Mouse (Mus musculus): Measurements from ENCODE around the gene Dcst2. TPM values are rescaled to one million over a fixed set of nuclear protein-coding genes. Genes with fewer than 3 reads are reported as not detected.

Gene Dcst2
- polyA plus RNA-seq, 1 experiment from 2014 or later = not detected

GRCm38 (mm10) chr3:89320581-89321182 lies 41.1 kb upstream of the Dcst2 start:
- H3K4me3 ChIP-seq = peak overlapping the region; percentile 62
- peak overlapping the region; percentile 66 for H3K9ac ChIP-seq
- no peak overlapping the region for H3K27ac ChIP-seq (ENCODE audit: poor library complexity, severe bottlenecking)
- H3K9me3 ChIP-seq (replicated peaks) = no peaks in the 10 kb centered on the region
- H3K27me3 ChIP-seq (replicated peaks) = peaks cover 78% of the 10 kb centered on the region
- no peak for ATAC-seq (ENCODE audit: insufficient number of reproducible peaks, low FRiP score)
- under 1% methylated on average over 41 of the region's 41 CpGs for WGBS
- H3K4me1 ChIP-seq (replicated peaks) = peaks cover 48% of the 10 kb centered on the region
- H3K36me3 ChIP-seq = no peaks in the 10 kb centered on the region
- peak overlapping the region; percentile 94 for H3K4me2 ChIP-seq

GRCm38 (mm10) chr3:89321183-89322130 lies 40.3 kb upstream of the Dcst2 start:
- no peak for ATAC-seq (ENCODE audit: insufficient number of reproducible peaks, low FRiP score)
- WGBS = under 1% methylated on average over 61 of the region's 66 CpGs
- Histone ChIP-seq H3K9me3 (replicated peaks) (no peaks in the 10 kb centered on the region), H3K36me3 (no peaks in the 10 kb centered on the region), H3K27me3 (replicated peaks) (peaks cover 77% of the 10 kb centered on the region), H3K27ac (ENCODE audit: poor library complexity, severe bottlenecking) (no peak overlapping the region), H3K4me2 (peak overlapping the region; percentile 94), H3K4me3 (peak overlapping the region; percentile 62), H3K9ac (peak overlapping the region; percentile 66), H3K4me1 (replicated peaks) (peaks cover 40% of the 10 kb centered on the region)

GRCm38 (mm10) chr3:89322131-89322500 lies 39.7 kb upstream of the Dcst2 start:
- Histone ChIP-seq H3K9me3 (replicated peaks) (no peaks in the 10 kb centered on the region), H3K4me2 (peak overlapping the region; percentile 94), H3K4me3 (peak overlapping the region; percentile 62), H3K27ac (ENCODE audit: poor library complexity, severe bottlenecking) (no peak overlapping the region), H3K27me3 (replicated peaks) (peaks cover 75% of the 10 kb centered on the region), H3K36me3 (no peaks in the 10 kb centered on the region), H3K4me1 (replicated peaks) (peaks cover 38% of the 10 kb centered on the region), H3K9ac (peak overlapping the region; percentile 66)
- under 1% methylated on average over 14 of the region's 14 CpGs for WGBS
- ATAC-seq (ENCODE audit: insufficient number of reproducible peaks, low FRiP score) = peak; percentile 12; the same call in 1 of the 2 replicates

GRCm38 (mm10) chr3:89322514-89323165 lies 39.1 kb upstream of the Dcst2 start, which contains the start of gene Efna3:
Efna3 (minus strand) TSS chr3:89322965.
- H3K4me1 ChIP-seq (replicated peaks) = peaks cover 38% of the 10 kb centered on the region
- peak; percentile 40 for ATAC-seq (ENCODE audit: insufficient number of reproducible peaks, low FRiP score)
- H3K27ac ChIP-seq (ENCODE audit: poor library complexity, severe bottlenecking) = no peak within 1 kb of the TSS

GRCm38 (mm10) chr3:89325882-89326281 lies 35.9 kb upstream of the Dcst2 start:
- no peak overlapping the region for H3K4me2 ChIP-seq
- no peaks in the 10 kb centered on the region for H3K36me3 ChIP-seq
- peaks cover 29% of the 10 kb centered on the region for H3K4me1 ChIP-seq (replicated peaks)
- H3K9me3 ChIP-seq (replicated peaks) = no peaks in the 10 kb centered on the region
- H3K27ac ChIP-seq (ENCODE audit: poor library complexity, severe bottlenecking) = no peak overlapping the region
- peaks cover 57% of the 10 kb centered on the region for H3K27me3 ChIP-seq (replicated peaks)
- H3K4me3 ChIP-seq = no peak overlapping the region
- no peak overlapping the region for H3K9ac ChIP-seq
- no peak for ATAC-seq (ENCODE audit: insufficient number of reproducible peaks, low FRiP score)
- WGBS = 80% methylated on average over 8 of the region's 8 CpGs

More at GRCm38 (mm10) chr3:89322514-89323165, 39.1 kb upstream of the Dcst2 start, which contains the start of gene Efna3:
- Histone ChIP-seq H3K4me3 (peak within 1 kb of the TSS; percentile 62), H3K36me3 (no peaks in the 10 kb centered on the region), H3K9me3 (replicated peaks) (no peaks in the 10 kb centered on the region), H3K4me2 (peak within 1 kb of the TSS; percentile 94), H3K9ac (peak within 1 kb of the TSS; percentile 66), H3K27me3 (replicated peaks) (peaks cover 72% of the 10 kb centered on the region)
- under 1% methylated on average over 47 of the region's 53 CpGs for WGBS

- Histone ChIP-seq H3K9ac (no peak overlapping the region), H3K27me3 (replicated peaks) (peaks cover 43% of the 10 kb centered on the region), H3K36me3 (no peaks in the 10 kb centered on the region), H3K4me2 (no peak overlapping the region), H3K4me1 (replicated peaks) (peaks cover 21% of the 10 kb centered on the region), H3K9me3 (replicated peaks) (no peaks in the 10 kb centered on the region), H3K27ac (ENCODE audit: poor library complexity, severe bottlenecking) (no peak overlapping the region), H3K4me3 (no peak overlapping the region)
- no peak for ATAC-seq (ENCODE audit: insufficient number of reproducible peaks, low FRiP score)
- WGBS = 53% methylated on average over 9 of the region's 9 CpGs
Measured at GRCm38 (mm10) chr3:89327371-89327870, 34.4 kb upstream of the Dcst2 start.

- 11% methylated on average over 4 of the region's 4 CpGs for WGBS
- Histone ChIP-seq H3K9ac (no peak overlapping the region; the same call in 1 of the 2 replicates), H3K9me3 (replicated peaks) (no peaks in the 10 kb centered on the region), H3K36me3 (peaks cover 7% of the 10 kb centered on the region), H3K27me3 (replicated peaks) (peaks cover 41% of the 10 kb centered on the region), H3K4me3 (no peak overlapping the region), H3K27ac (ENCODE audit: poor library complexity, severe bottlenecking) (no peak overlapping the region), H3K4me1 (replicated peaks) (peaks cover 22% of the 10 kb centered on the region; the same call in 1 of the 2 replicates), H3K4me2 (no peak overlapping the region; the same call in 1 of the 2 replicates)
- no peak for ATAC-seq (ENCODE audit: insufficient number of reproducible peaks, low FRiP score)
Measured at GRCm38 (mm10) chr3:89328623-89329022, 33.2 kb upstream of the Dcst2 start.

GRCm38 (mm10) chr3:89330346-89330745 lies 31.4 kb upstream of the Dcst2 start:
- H3K36me3 ChIP-seq = peaks cover 23% of the 10 kb centered on the region
- peaks cover 33% of the 10 kb centered on the region for H3K27me3 ChIP-seq (replicated peaks)
- H3K4me2 ChIP-seq = no peak overlapping the region
- H3K9ac ChIP-seq = no peak overlapping the region
- no peaks in the 10 kb centered on the region for H3K9me3 ChIP-seq (replicated peaks)
- H3K4me3 ChIP-seq = no peak overlapping the region
- ATAC-seq (ENCODE audit: insufficient number of reproducible peaks, low FRiP score) = no peak
- 45% methylated on average over 3 of the region's 3 CpGs for WGBS
- H3K27ac ChIP-seq (ENCODE audit: poor library complexity, severe bottlenecking) = no peak overlapping the region
- peaks cover 22% of the 10 kb centered on the region; the same call in 1 of the 2 replicates for H3K4me1 ChIP-seq (replicated peaks)

- H3K4me3 ChIP-seq = no peak overlapping the region
- H3K27ac ChIP-seq (ENCODE audit: poor library complexity, severe bottlenecking) = no peak overlapping the region
- peaks cover 24% of the 10 kb centered on the region; the same call in 1 of the 2 replicates for H3K4me1 ChIP-seq (replicated peaks)
- peaks cover 23% of the 10 kb centered on the region for H3K36me3 ChIP-seq
- 13% methylated on average over 10 of the region's 10 CpGs for WGBS
- no peaks in the 10 kb centered on the region for H3K9me3 ChIP-seq (replicated peaks)
- H3K9ac ChIP-seq = no peak overlapping the region
- no peak for ATAC-seq (ENCODE audit: insufficient number of reproducible peaks, low FRiP score)
- H3K4me2 ChIP-seq = no peak overlapping the region
- peaks cover 32% of the 10 kb centered on the region for H3K27me3 ChIP-seq (replicated peaks)
Measured at GRCm38 (mm10) chr3:89330948-89331347, 30.8 kb upstream of the Dcst2 start.

- no peaks in the 10 kb centered on the region for H3K9me3 ChIP-seq (replicated peaks)
- H3K4me1 ChIP-seq (replicated peaks) = peaks cover 30% of the 10 kb centered on the region
- H3K27me3 ChIP-seq (replicated peaks) = peaks cover 29% of the 10 kb centered on the region
- 65% methylated on average over 13 of the region's 13 CpGs for WGBS
- no peak overlapping the region for H3K4me2 ChIP-seq
- H3K27ac ChIP-seq (ENCODE audit: poor library complexity, severe bottlenecking) = no peak overlapping the region
- peaks cover 23% of the 10 kb centered on the region for H3K36me3 ChIP-seq
- ATAC-seq (ENCODE audit: insufficient number of reproducible peaks, low FRiP score) = no peak
- H3K4me3 ChIP-seq = no peak overlapping the region
- H3K9ac ChIP-seq = no peak overlapping the region
Measured at GRCm38 (mm10) chr3:89331561-89331960, 30.2 kb upstream of the Dcst2 start.
